Mouse (Mus musculus) cerebellum, adult 2 months (tissue): ENCODE data around the gene Spred3. TPM values are rescaled to one million over a fixed set of nuclear protein-coding genes. Genes with fewer than 3 reads are reported as not detected.
A peak's percentile ranks its signal among the peaks of the same experiment; 100 is the strongest.

Experiments
- DNase-seq, 2 experiments: peaks; one replicate each; pipeline ENCODE4 v3.0.0; 2021
- H3K27ac ChIP-seq: fragments of 200-500 bp; 2 replicates; pipeline ENCODE4 v1.5.1; 2012; ENCODE audit warnings: low read length, control low read depth, inconsistent platforms; ENCODE audit not compliant: insufficient read depth
- H3K27me3 ChIP-seq: fragments of 200-500 bp; 2 replicates; pipeline ENCODE4 v1.6.1; 2012; ENCODE audit warnings: inconsistent platforms, mild to moderate bottlenecking, low read length, moderate library complexity; ENCODE audit not compliant: control insufficient read depth, insufficient read depth
- H3K4me1 ChIP-seq: fragments of 200-500 bp; 2 replicates; pipeline ENCODE4 v1.6.1; 2011; ENCODE audit warnings: low read length; ENCODE audit not compliant: control insufficient read depth, insufficient read depth
- H3K4me3 ChIP-seq: fragments of 200-500 bp; replicated peaks from 2 replicates; pipeline ENCODE3; 2011; ENCODE audit warnings: mild to moderate bottlenecking, low read depth, low read length, control low read depth; ENCODE audit not compliant: insufficient read depth
- CTCF ChIP-seq: fragments of 200-500 bp; IDR thresholded peaks from 2 replicates; pipeline ENCODE4 v1.5.1; 2011; ENCODE audit warnings: low read depth, mild to moderate bottlenecking, control low read depth, low read length, moderate library complexity, borderline replicate concordance; ENCODE audit not compliant: insufficient read depth
- POLR2A ChIP-seq: fragments of 200-500 bp; IDR thresholded peaks from 2 replicates; pipeline ENCODE4 v1.6.1; 2011; ENCODE audit warnings: low read length, control low read depth, borderline replicate concordance; ENCODE audit not compliant: insufficient read depth
- WGBS: fragments of 180-500 bp; shearing (Covaris S2); methylation state at CpG from one replicate; pipeline ENCODE4 v1.1.7; 2018; 5-methylcytosine and 5-hydroxymethylcytosine counted together
- polyA plus RNA-seq: library from polyadenylated mRNA; depleted of rRNA; stranded (reverse); fragments of >200 nt; gene quantifications from 2 replicates; pipeline ENCODE4 v1.2.3, GENCODE M21; 2012

Spred3 gene
- polyA plus RNA-seq, 1 experiment = 25.4 TPM

- DNase-seq = no peak
- TF ChIP-seq POLR2A (no peak), CTCF (no peak)
- WGBS = 7% methylated on average over 34 of the region's 34 CpGs
- no peak overlapping the region for H3K27ac ChIP-seq
- no peak overlapping the region for H3K4me3 ChIP-seq
- peaks cover 11% of the 10 kb centered on the region; the same call in 1 of the 2 replicates for H3K4me1 ChIP-seq
- H3K27me3 ChIP-seq = no peaks in the 10 kb centered on the region
Measured at GRCm38 (mm10) chr7:29171562-29172097, 1.4 kb upstream of the Spred3 start.

DNA sequence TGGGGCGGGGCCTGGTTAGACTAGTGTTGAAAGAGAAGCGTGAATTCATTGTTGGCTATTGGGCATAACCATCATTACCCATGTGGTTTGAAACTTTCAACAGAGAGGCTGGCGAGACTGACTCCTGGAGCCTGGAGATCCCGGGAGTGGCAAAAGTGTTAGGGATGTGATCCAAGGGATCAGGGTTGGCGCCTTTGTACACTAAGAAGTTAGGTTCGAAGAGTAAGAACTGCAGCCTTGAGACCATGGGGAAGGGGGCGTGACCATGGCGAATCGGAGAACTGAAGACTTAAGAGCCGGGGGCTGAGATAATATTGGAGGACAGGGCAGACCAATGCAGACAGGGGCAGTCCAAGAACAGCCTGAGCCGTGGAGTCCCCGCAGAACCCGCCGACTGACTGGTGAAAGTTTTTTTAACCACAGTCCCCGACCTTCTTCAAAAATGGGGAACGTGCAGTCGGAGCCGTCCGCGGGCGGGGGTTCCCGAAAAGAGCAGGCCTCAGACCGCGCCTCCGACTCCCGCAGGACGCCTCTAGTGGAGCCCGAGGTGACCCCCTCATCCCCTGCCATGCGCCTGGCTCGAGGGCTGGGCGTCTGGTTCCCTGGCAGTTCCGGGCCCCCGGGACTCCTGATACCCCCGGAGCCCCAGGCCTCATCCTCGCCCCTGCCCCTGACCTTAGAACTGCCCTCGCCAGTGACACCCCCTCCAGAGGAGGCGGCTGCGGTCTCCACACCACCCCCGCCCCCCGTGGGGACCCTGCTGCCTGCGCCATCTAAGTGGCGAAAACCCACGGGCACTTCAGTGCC, 747 bp upstream of the Spred3 start:
- H3K4me3 ChIP-seq = peak overlapping the region; percentile 90
- peaks cover 11% of the 10 kb centered on the region; the same call in 1 of the 2 replicates for H3K4me1 ChIP-seq
- no peak overlapping the region for H3K27ac ChIP-seq
- no peak for DNase-seq
- 2% methylated on average over 43 of the region's 43 CpGs for WGBS
- H3K27me3 ChIP-seq = no peaks in the 10 kb centered on the region
- TF ChIP-seq POLR2A (no peak), CTCF (no peak)

- WGBS = under 1% methylated on average over 38 of the region's 39 CpGs
- TF ChIP-seq POLR2A (0 out of 2 replicates have a peak, but pooled peaks have one; percentile 11), CTCF (no peak)
- Histone ChIP-seq H3K27me3 (no peaks in the 10 kb centered on the region), H3K4me3 (peak overlapping the region; percentile 90), H3K4me1 (peaks cover 11% of the 10 kb centered on the region; the same call in 1 of the 2 replicates), H3K27ac (no peak overlapping the region)
- DNase-seq = peak; percentile 88
Measured at GRCm38 (mm10) chr7:29169231-29170065, 763 bp downstream of the Spred3 start.

DNA sequence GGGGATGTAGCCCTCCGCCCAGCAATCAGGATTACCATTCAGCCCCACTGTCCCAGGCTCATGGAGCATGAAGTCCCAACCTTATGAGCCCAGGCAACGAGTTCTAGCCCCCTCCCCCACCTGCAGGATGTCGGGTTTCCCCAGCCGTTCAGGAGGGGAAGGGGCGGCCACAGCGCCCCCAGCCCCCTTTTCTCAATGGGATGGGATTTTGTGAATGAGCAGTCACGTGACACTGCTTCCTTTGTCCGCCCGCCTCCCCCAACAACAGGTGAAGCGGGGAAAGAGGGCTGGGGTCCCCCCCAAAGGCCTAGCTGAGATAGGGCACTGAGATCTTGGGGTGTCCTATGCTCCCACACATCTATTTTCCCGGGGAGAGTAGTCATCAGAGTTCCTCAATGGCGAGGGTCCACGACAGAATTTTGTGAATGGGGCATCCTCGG, 1.4 kb downstream of the Spred3 start:
- under 1% methylated on average over 14 of the region's 14 CpGs for WGBS

DNA sequence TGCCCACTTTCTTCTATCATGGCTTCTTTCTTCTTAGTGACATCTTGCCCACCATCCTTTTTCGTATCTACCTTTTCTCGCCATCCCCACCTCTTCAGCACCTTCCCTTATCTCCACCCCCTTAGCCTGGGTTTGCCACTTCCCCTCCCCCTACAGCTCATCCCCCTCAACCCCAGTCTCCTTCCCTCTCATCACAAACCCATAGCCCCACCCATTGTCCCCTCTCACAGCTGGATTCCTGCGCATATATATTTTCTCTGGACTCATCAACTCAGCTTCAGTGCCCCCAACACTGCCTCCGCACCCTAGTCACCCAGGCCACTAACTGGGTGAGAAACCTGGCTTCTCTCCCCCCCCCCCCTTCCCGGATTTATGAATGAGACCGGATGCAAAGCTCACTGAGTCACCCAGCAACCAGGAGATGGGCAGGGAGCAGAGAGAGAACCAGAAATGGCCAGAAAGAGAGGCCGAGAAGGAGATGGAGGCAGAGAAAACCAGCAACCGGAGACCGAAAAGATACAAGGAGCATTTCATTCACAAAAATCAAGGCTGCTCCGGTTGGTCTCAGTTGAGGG, 2.0 kb downstream of the Spred3 start:
- Histone ChIP-seq H3K27ac (no peak overlapping the region), H3K4me1 (peaks cover 11% of the 10 kb centered on the region; the same call in 1 of the 2 replicates), H3K4me3 (peak overlapping the region; percentile 90), H3K27me3 (no peaks in the 10 kb centered on the region)
- TF ChIP-seq POLR2A = no peak
- no peak for TF ChIP-seq CTCF
- WGBS = 9% methylated on average over 10 of the region's 10 CpGs
- DNase-seq = no peak

More for the DNA sequence above, 1.4 kb downstream of the Spred3 start:
- TF ChIP-seq POLR2A = no peak
- no peak for TF ChIP-seq CTCF
- Histone ChIP-seq H3K4me3 (peak overlapping the region; percentile 90), H3K27me3 (no peaks in the 10 kb centered on the region), H3K27ac (no peak overlapping the region; the same call in 1 of the 2 replicates), H3K4me1 (peaks cover 11% of the 10 kb centered on the region; the same call in 1 of the 2 replicates)
- peak in 1 of 2 experiments; percentile 41 for DNase-seq

DNA sequence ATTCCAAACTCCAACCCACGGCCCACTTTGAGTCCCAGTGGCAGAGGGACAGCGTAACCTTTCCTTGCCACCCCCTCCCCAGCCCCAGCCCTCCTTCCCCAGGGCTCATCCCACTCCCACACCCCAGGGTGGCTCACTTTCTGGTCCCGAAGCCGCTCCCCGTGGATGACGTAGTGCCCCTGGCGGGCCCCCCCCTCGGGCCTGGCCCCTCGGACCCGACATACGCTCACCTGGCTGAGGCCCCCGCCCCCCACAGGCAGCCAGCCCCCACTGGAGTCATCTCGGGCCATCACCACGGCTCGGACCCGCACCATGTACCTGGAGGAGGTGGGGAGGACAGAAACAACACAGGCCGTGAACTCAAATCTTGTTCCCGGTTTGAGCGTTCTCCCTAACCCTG, 2.6 kb downstream of the Spred3 start:
- TF ChIP-seq CTCF (no peak), POLR2A (no peak)
- no peak for DNase-seq
- Histone ChIP-seq H3K27me3 (no peaks in the 10 kb centered on the region), H3K4me1 (peaks cover 11% of the 10 kb centered on the region; the same call in 1 of the 2 replicates), H3K4me3 (no peak overlapping the region), H3K27ac (no peak overlapping the region)
- 38% methylated on average over 19 of the region's 19 CpGs for WGBS
